Mouse (Mus musculus) gastrocnemius, postnatal 36 days (tissue): ENCODE results near the gene Teddm3. TPM values are rescaled to one million over a fixed set of nuclear protein-coding genes. Genes with fewer than 3 reads are reported as not detected.
"Not testable (repeated sequence)": the region's sequence is repeated elsewhere in the genome, so short reads cannot be mapped to it uniquely, and the experiment has no call there.

Source experiments
- DNase-seq, 2 experiments: peaks; one replicate each; pipeline ENCODE4 v3.0.0; 2022
- intact Hi-C: fragments of 180-260 bp; cut with DNase I; formaldehyde crosslinking; loops from one replicate; pipeline ENCODE4 v1.15.1; 2025
- long read RNA-seq, 2 experiments: library from polyadenylated mRNA; stranded (forward); transcript quantifications; one replicate each; pipeline ENCODE4 v2.0.0; 2021
- total RNA-seq, 2 experiments: library from RNA; stranded (reverse); gene quantifications; 2 replicates each; pipeline ENCODE4 v1.2.3; 2021

Teddm3 gene
- total RNA-seq = not detected
- long read RNA-seq, experiment 1 = 0 reads
- long read RNA-seq, experiment 2 = 0 reads

GRCm38 (mm10) chr16:21153900-21154299 lies at the start of gene Teddm3:
Gene Teddm3 (minus strand): TSS chr16:21154000.
- intact Hi-C loops, DNase-seq: not testable (repeated sequence)

GRCm38 (mm10) chr16:21202731-21203130 lies 48.9 kb upstream of the Teddm3 start:
- intact Hi-C loops = loop anchor here (5.0 kb wide), 1 partner anchor 210 kb away; no protein-coding TSS in a partner anchor
- no peak for DNase-seq

DNA sequence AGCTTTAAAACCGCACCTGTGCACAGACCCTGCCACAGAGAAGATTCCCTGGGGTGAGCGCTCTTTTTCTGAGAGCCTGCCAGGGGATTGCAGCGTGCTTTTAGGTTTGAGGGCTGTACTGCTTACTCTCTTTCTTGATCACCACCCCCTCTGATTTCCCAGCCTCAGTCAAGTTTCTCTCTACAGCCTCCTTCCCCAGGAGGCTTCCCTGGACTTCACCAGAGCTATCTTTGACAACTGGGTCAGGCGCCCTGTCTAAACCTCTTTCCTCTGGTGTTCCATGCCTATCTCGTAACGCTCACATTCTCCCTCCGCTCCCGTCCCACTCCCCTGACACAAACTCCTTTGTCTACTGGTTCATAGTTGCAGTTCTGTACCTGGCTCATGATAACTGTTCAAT lies 45.6 kb upstream of the Teddm3 start:
- DNase-seq = no peak
- intact Hi-C loops = loop anchor here (5.0 kb wide), 1 partner anchor 392 kb away; no protein-coding TSS in a partner anchor

DNA sequence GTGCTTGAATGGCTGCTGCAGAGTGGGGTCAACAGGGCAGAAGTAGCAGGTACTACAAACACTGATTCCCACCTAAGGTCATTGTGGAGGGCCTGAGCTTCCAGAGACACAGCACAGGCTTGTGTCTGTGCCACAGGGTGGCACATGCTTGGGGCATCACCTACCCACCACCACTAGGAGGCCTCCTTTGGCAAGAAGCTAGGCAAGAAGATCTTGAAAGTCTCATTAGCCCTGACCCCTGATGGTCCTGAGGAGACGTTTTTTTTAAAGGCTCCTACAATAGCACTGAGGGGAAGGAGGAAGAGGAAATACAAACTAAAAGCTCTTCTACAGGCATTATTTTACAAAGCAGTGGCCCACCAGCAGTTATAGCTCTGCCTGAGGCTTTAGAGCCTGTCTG lies 44.7 kb upstream of the Teddm3 start:
- intact Hi-C loops = loop anchor here (5.0 kb wide), 1 partner anchor 391 kb away; no protein-coding TSS in a partner anchor
- no peak for DNase-seq

DNA sequence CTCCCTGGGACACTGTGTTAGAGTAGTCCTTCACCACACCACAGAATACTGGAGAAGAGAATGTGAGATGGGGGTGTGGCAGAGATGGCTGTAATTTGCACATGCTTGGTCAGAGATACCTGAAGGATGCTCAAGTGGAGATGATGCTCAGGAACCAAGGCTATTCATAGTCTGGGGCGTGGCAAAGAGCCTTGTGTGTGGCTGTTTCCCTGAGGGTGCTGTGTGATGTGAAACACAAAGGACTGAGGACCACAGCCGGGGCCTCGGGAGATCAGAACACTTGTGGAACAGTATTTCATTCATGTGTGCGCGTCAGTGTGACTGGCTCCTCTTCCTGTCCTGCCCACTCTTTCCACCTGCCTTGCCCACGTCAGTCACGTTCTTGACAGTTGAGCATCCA lies 44.2 kb upstream of the Teddm3 start:
- intact Hi-C loops = loop anchor here (5.0 kb wide), 1 partner anchor 391 kb away; no protein-coding TSS in a partner anchor
- DNase-seq = no peak

DNA sequence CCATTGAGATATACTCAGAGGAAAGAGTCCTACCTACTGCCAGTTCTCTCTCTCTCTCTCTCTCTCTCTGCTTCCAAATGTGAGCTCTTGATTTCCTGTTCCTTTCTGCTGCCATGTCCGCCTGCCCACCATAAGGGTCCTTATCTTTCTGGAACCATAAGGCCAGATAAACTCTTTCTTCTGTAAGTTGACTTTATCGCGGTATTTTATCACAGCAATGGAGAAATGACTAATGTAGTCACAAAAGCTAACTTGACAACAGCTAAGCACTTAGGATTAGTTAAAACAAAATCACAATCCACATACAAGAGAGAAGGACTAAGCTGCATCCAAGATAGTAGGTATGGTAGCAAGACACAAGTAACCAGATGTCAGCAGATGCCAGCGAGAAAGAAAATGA lies 43.7 kb upstream of the Teddm3 start:
- intact Hi-C loops = loop anchor here (5.0 kb wide), 1 partner anchor 390 kb away; no protein-coding TSS in a partner anchor
- DNase-seq = no peak

DNA sequence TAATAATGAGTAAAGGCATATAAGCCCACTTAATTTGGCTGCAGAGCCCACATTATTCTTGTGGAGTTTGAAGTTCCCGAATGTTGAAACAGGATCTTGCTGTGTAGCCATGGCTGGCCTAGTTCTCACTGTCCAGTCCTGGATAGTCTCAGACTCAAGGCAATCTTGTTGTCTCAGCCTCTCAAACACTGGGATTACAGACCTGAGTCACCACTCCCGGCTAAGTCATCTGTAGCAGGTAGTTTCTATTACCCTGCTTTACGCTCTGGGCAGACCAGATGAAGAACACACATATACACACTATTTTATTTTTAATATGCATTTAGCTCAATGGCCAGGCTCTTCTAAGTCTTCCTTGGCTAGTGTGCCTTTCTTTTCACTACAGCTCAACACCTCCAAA lies 42.8 kb upstream of the Teddm3 start:
- no peak for DNase-seq
- intact Hi-C loops = loop anchor here (5.0 kb wide), 1 partner anchor 389 kb away; no protein-coding TSS in a partner anchor

- intact Hi-C loops = loop anchor here (5.0 kb wide), 1 partner anchor 388 kb away; no protein-coding TSS in a partner anchor
- DNase-seq = no peak
These were observed 41.6 kb upstream of the Teddm3 start for GRCm38 (mm10) chr16:21195260-21195866.

GRCm38 (mm10) chr16:21194182-21194581 lies 40.4 kb upstream of the Teddm3 start:
- no peak for DNase-seq
- intact Hi-C loops = loop anchor here (5.0 kb wide), 1 partner anchor 282 kb away; no protein-coding TSS in a partner anchor

- intact Hi-C loops = loop anchor here (5.0 kb wide), 1 partner anchor 280 kb away; no protein-coding TSS in a partner anchor
- DNase-seq = no peak
These were observed 38.9 kb upstream of the Teddm3 start for GRCm38 (mm10) chr16:21192509-21193354.

- intact Hi-C loops = loop anchor here (5.0 kb wide), 1 partner anchor 279 kb away; no protein-coding TSS in a partner anchor
- DNase-seq = no peak
These were observed 37.8 kb upstream of the Teddm3 start for GRCm38 (mm10) chr16:21191569-21191968.

- DNase-seq = no peak
- intact Hi-C loops = no loop called here
These were observed 34.5 kb upstream of the Teddm3 start for GRCm38 (mm10) chr16:21188345-21188744.

GRCm38 (mm10) chr16:21187568-21187967 lies 33.8 kb upstream of the Teddm3 start:
- DNase-seq = no peak
- intact Hi-C loops = no loop called here

DNA sequence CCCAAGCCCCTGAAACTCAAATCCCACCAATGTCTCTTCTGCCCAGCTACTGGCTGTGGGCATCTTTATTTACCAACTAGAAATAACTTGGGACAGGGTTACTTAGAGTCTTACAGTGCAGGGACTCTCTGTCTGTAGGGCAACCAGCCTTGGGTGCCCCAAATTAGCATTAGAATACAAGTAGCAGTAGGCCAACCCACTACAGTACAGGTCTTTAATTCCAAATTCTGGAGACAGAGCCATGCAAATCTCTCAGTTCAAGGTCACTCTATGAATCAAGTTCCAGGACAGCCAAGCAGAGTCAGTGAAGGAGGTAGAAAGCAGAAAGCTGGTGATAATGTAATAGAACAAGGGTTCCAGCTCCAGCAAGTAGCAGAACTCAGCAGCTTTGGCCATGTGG lies 30.9 kb upstream of the Teddm3 start:
- DNase-seq = no peak
- intact Hi-C loops = no loop called here

DNA sequence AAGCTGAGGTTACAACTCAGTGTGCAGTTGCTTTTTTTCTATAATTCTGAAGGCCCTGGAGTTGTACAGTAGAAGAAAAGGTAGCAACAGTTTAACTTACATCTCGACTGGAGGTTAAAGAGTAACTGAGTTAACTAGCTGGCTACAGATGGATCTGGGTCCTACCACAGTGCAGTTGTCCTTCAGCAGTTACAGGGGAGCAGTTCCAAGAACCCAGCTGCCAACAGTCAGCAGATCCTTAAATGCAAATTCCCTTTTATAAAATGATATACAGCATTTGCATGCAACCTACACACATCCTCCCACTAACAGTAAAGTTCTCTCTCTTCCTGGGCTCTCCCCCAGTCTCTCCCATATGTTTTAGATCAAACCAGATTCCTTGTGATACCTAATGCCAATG lies 28.3 kb upstream of the Teddm3 start:
- no peak for DNase-seq
- intact Hi-C loops = no loop called here

GRCm38 (mm10) chr16:21175236-21175635 lies 21.4 kb upstream of the Teddm3 start:
- intact Hi-C loops = no loop called here
- DNase-seq = no peak

DNA sequence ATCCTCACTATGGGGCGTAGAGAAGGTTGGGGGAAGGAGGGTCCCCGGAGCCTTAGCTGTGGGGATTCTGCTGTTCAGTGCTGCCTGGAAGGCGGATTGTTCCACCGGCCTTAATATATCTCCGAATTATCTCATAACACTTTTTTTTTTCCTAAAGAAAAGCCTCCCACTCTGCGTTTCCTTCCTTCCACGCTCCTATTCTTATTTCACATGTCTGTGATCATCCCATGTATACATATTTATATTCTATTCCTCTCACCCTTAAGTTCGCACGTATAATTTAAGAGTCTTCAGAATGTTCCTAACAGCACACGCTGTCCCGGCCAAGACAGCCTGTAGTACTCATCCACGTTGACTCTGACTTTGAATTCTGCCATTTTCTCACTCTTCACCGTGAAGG lies 14.9 kb upstream of the Teddm3 start:
- intact Hi-C loops = no loop called here
- no peak for DNase-seq

- DNase-seq, intact Hi-C loops: not testable (repeated sequence)
These were observed 11.8 kb upstream of the Teddm3 start for GRCm38 (mm10) chr16:21165343-21166220.

DNA sequence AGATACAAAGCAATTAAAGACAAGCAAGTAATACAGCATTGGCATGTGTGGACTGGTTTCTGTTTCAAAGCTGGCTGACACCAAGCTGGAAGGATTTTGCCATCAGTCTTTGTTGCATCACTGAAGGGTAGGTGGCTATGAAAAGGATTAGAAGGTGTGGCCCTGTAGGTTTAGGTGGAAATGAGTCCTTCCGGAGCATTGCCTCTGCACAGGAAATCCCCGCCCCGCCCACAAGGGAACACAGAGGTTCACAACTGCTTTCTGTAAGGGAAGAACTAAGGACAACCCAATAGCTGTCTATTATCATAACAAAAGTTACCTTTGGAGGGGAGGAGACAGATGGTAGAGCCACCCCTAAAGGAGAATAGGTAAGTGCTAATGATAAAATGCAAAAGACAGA lies 9.6 kb upstream of the Teddm3 start:
- intact Hi-C loops, DNase-seq: not testable (repeated sequence)

GRCm38 (mm10) chr16:21159226-21159625 lies 5.4 kb upstream of the Teddm3 start:
- intact Hi-C loops, DNase-seq: not testable (repeated sequence)
